Mouse (Mus musculus) CH12.LX (cell line): Measurements from ENCODE around the gene Hist2h2bb. TPM values are rescaled to one million over a fixed set of nuclear protein-coding genes. Genes with fewer than 3 reads are reported as not detected.

Experiments
- DNase-seq: peaks from one replicate; pipeline ENCODE4 v3.0.0-alpha.2; 2013; ENCODE audit errors: extremely low read depth
- H3K27ac ChIP-seq: 2 replicates; pipeline ENCODE4 v1.5.1; 2012; ENCODE audit warnings: low read depth, mild to moderate bottlenecking, control low read depth, moderate library complexity; ENCODE audit not compliant: insufficient read depth
- H3K27me3 ChIP-seq: replicated peaks from 2 replicates; pipeline ENCODE3; 2012; ENCODE audit warnings: inconsistent platforms
- H3K36me3 ChIP-seq, 2 experiments: replicated peaks in 1 of 2; 2 replicates each; pipeline versions ENCODE3 to v1.6.1; 2012; ENCODE audit warnings: inconsistent platforms in 1 of 2, low read length in 1 of 2, mild to moderate bottlenecking in 1 of 2, mixed read lengths in 1 of 2, moderate library complexity in 1 of 2; ENCODE audit not compliant: control insufficient read depth in 1 of 2, insufficient read depth in 1 of 2
- H3K4me1 ChIP-seq, 2 experiments: 2 replicates each; pipeline ENCODE4 v1.6.1; 2012; ENCODE audit warnings: inconsistent platforms in 1 of 2, moderate library complexity in 1 of 2; ENCODE audit not compliant: insufficient read depth in 2 of 2, control insufficient read depth in 1 of 2
- H3K4me2 ChIP-seq: 2 replicates; pipeline ENCODE4 v1.6.1; 2012; ENCODE audit warnings: low read depth, mild to moderate bottlenecking, control low read depth; ENCODE audit not compliant: poor library complexity, insufficient read depth, severe bottlenecking
- H3K4me3 ChIP-seq, 3 experiments: fragments of 150-350 bp in 1 of 3; sonication (generic) in 1 of 3; replicated peaks in 1 of 3; 2 replicates each; pipeline versions ENCODE3 to v1.5.1; 2011 to 2012; ENCODE audit warnings: low read depth in 2 of 3, low read length in 2 of 3, mild to moderate bottlenecking in 2 of 3, moderate library complexity in 2 of 3, control low read depth in 1 of 3, improper control_type of control experiment in 1 of 3, inconsistent platforms in 1 of 3, mixed read lengths in 1 of 3; ENCODE audit not compliant: poor library complexity in 1 of 3
- H3K79me2 ChIP-seq: replicated peaks from 2 replicates; pipeline ENCODE4 v1.6.1; 2012; ENCODE audit warnings: mild to moderate bottlenecking, moderate library complexity; ENCODE audit not compliant: control insufficient read depth, poor library complexity, insufficient read depth, severe bottlenecking; ENCODE audit errors: extremely low read depth
- H3K9ac ChIP-seq: 2 replicates; pipeline ENCODE4 v1.6.1; 2012; ENCODE audit warnings: low read depth, mild to moderate bottlenecking, control low read depth, moderate library complexity; ENCODE audit not compliant: insufficient read depth
- H3K9me3 ChIP-seq: replicated peaks from 2 replicates; pipeline ENCODE3; 2012; ENCODE audit warnings: low read length, inconsistent platforms, mixed read lengths
- BHLHE40 ChIP-seq: IDR thresholded peaks from 2 replicates; pipeline ENCODE4 v1.6.1; 2011; ENCODE audit warnings: mild to moderate bottlenecking, low read depth, low read length, improper control_type of control experiment
- CHD1 ChIP-seq: IDR thresholded peaks from 2 replicates; pipeline ENCODE4 v1.6.1; 2012; ENCODE audit warnings: low read depth, low read length, improper control_type of control experiment, inconsistent platforms
- CHD2 ChIP-seq: IDR thresholded peaks from 2 replicates; pipeline ENCODE4 v1.6.1; 2011; ENCODE audit warnings: low read length, improper control_type of control experiment
- CTCF ChIP-seq, 2 experiments: IDR thresholded peaks in 1 of 2; conservative IDR thresholded peaks in 1 of 2; 2 replicates each; pipeline ENCODE4 v1.5.1; 2011 to 2012; ENCODE audit warnings: low read depth in 2 of 2, low read length in 2 of 2, improper control_type of control experiment in 1 of 2, inconsistent platforms in 1 of 2, mild to moderate bottlenecking in 1 of 2, moderate library complexity in 1 of 2
- E2F4 ChIP-seq: IDR thresholded peaks from 2 replicates; pipeline ENCODE4 v1.6.1; 2011; ENCODE audit warnings: low read depth, low read length, improper control_type of control experiment; ENCODE audit not compliant: insufficient replicate concordance
- ELF1 ChIP-seq: IDR thresholded peaks from 2 replicates; pipeline ENCODE4 v1.6.1; 2014; ENCODE audit warnings: low read depth, mild to moderate bottlenecking, inconsistent platforms, low read length, improper control_type of control experiment
- EP300 ChIP-seq: IDR thresholded peaks from 2 replicates; pipeline ENCODE4 v1.6.1; 2011; ENCODE audit warnings: low read length, improper control_type of control experiment
- ETS1 ChIP-seq: conservative IDR thresholded peaks from 2 replicates; pipeline ENCODE4 v1.6.1; 2012; ENCODE audit warnings: low read depth, mild to moderate bottlenecking, inconsistent platforms, low read length, improper control_type of control experiment, moderate library complexity
- GABPA ChIP-seq: IDR thresholded peaks from 2 replicates; pipeline ENCODE4 v1.6.1; 2012; ENCODE audit warnings: low read depth, low read length, improper control_type of control experiment, inconsistent platforms; ENCODE audit not compliant: insufficient replicate concordance
- HCFC1 ChIP-seq: IDR thresholded peaks from 2 replicates; pipeline ENCODE4 v1.6.1; 2012; ENCODE audit warnings: low read depth, mild to moderate bottlenecking, inconsistent platforms, low read length, improper control_type of control experiment
- IRF4 ChIP-seq: IDR thresholded peaks from 2 replicates; pipeline ENCODE4 v1.6.1; 2014; ENCODE audit warnings: low read depth, mild to moderate bottlenecking, inconsistent platforms, low read length, improper control_type of control experiment
- JUN ChIP-seq: IDR thresholded peaks from 2 replicates; pipeline ENCODE4 v1.6.1; 2011; ENCODE audit warnings: low read depth, mild to moderate bottlenecking, low read length, improper control_type of control experiment, moderate library complexity; ENCODE audit not compliant: insufficient read depth
- JUND ChIP-seq: conservative IDR thresholded peaks from 2 replicates; pipeline ENCODE4 v1.6.1; 2011; ENCODE audit warnings: low read depth, low read length, improper control_type of control experiment
- KAT2A ChIP-seq: IDR thresholded peaks from 2 replicates; pipeline ENCODE4 v1.6.1; 2012; ENCODE audit warnings: low read length, improper control_type of control experiment, inconsistent platforms; ENCODE audit not compliant: insufficient replicate concordance
- MAFK ChIP-seq: IDR thresholded peaks from 2 replicates; pipeline ENCODE4 v1.6.1; 2011; ENCODE audit warnings: low read length, improper control_type of control experiment; ENCODE audit not compliant: insufficient replicate concordance
- MAX ChIP-seq: IDR thresholded peaks from 2 replicates; pipeline ENCODE4 v1.6.1; 2011; ENCODE audit warnings: low read length, improper control_type of control experiment
- MAZ ChIP-seq: IDR thresholded peaks from 2 replicates; pipeline ENCODE4 v1.6.1; 2012; ENCODE audit warnings: low read depth, mild to moderate bottlenecking, inconsistent platforms, low read length, improper control_type of control experiment, moderate library complexity
- MEF2A ChIP-seq: IDR thresholded peaks from 2 replicates; pipeline ENCODE4 v1.6.1; 2014; ENCODE audit warnings: low read depth, mild to moderate bottlenecking, inconsistent platforms, low read length, improper control_type of control experiment, borderline replicate concordance
- MXI1 ChIP-seq: IDR thresholded peaks from 2 replicates; pipeline ENCODE4 v1.6.1; 2011; ENCODE audit warnings: mild to moderate bottlenecking, low read depth, low read length, improper control_type of control experiment
- MYC ChIP-seq: IDR thresholded peaks from 2 replicates; pipeline ENCODE4 v1.6.1; 2011; ENCODE audit warnings: low read depth, mild to moderate bottlenecking, improper control_type of control experiment, low read length
- NELFE ChIP-seq: IDR thresholded peaks from 2 replicates; pipeline ENCODE4 v1.6.1; 2011; ENCODE audit warnings: low read depth, low read length, improper control_type of control experiment
- NRF1 ChIP-seq: IDR thresholded peaks from 2 replicates; pipeline ENCODE4 v1.6.1; 2014; ENCODE audit warnings: low read depth, mild to moderate bottlenecking, inconsistent platforms, low read length, improper control_type of control experiment, moderate library complexity
- PAX5 ChIP-seq: IDR thresholded peaks from 2 replicates; pipeline ENCODE4 v1.6.1; 2012; ENCODE audit warnings: low read length, inconsistent platforms, mixed read lengths
- POLR2A ChIP-seq: IDR thresholded peaks from 2 replicates; pipeline ENCODE4 v1.6.1; 2011; ENCODE audit warnings: low read depth, mild to moderate bottlenecking, improper control_type of control experiment, low read length
- POLR2AphosphoS2 ChIP-seq: IDR thresholded peaks from 2 replicates; pipeline ENCODE4 v1.6.1; 2011; ENCODE audit warnings: low read depth, low read length, improper control_type of control experiment
- RAD21 ChIP-seq: IDR thresholded peaks from 2 replicates; pipeline ENCODE4 v1.6.1; 2011; ENCODE audit warnings: low read depth, mild to moderate bottlenecking, low read length, improper control_type of control experiment, moderate library complexity
- RCOR1 ChIP-seq: conservative IDR thresholded peaks from 2 replicates; pipeline ENCODE4 v1.6.1; 2012; ENCODE audit warnings: low read depth, mild to moderate bottlenecking, inconsistent platforms, low read length, improper control_type of control experiment
- SIN3A ChIP-seq: IDR thresholded peaks from 2 replicates; pipeline ENCODE4 v1.6.1; 2012; ENCODE audit warnings: low read length, improper control_type of control experiment, inconsistent platforms
- SMC3 ChIP-seq: IDR thresholded peaks from 2 replicates; pipeline ENCODE4 v1.6.1; 2011; ENCODE audit warnings: low read depth, low read length, improper control_type of control experiment
- TBP ChIP-seq: conservative IDR thresholded peaks from 2 replicates; pipeline ENCODE4 v1.6.1; 2011; ENCODE audit warnings: low read depth, low read length, improper control_type of control experiment
- TCF12 ChIP-seq: IDR thresholded peaks from 2 replicates; pipeline ENCODE4 v1.6.1; 2014; ENCODE audit warnings: low read depth, mild to moderate bottlenecking, inconsistent platforms, low read length, improper control_type of control experiment
- UBTF ChIP-seq: IDR thresholded peaks from 2 replicates; pipeline ENCODE4 v1.6.1; 2012; ENCODE audit warnings: low read depth, mild to moderate bottlenecking, inconsistent platforms, low read length, improper control_type of control experiment, moderate library complexity
- USF1 ChIP-seq: IDR thresholded peaks from 2 replicates; pipeline ENCODE4 v1.6.1; 2014; ENCODE audit warnings: low read depth, mild to moderate bottlenecking, inconsistent platforms, low read length, improper control_type of control experiment
- USF2 ChIP-seq: conservative IDR thresholded peaks from 2 replicates; pipeline ENCODE4 v1.6.1; 2011; ENCODE audit warnings: low read depth, low read length, improper control_type of control experiment
- ZC3H11A ChIP-seq: IDR thresholded peaks from 2 replicates; pipeline ENCODE4 v1.6.1; 2012; ENCODE audit warnings: low read depth, mild to moderate bottlenecking, inconsistent platforms, low read length, improper control_type of control experiment
- ZKSCAN1 ChIP-seq: IDR thresholded peaks from 2 replicates; pipeline ENCODE4 v1.6.1; 2012; ENCODE audit warnings: low read depth, inconsistent platforms, low read length, improper control_type of control experiment, borderline replicate concordance
- ZMIZ1 ChIP-seq: IDR thresholded peaks from 2 replicates; pipeline ENCODE4 v1.6.1; 2012; ENCODE audit warnings: low read depth, mild to moderate bottlenecking, inconsistent platforms, low read length, improper control_type of control experiment
- ZNF384 ChIP-seq: IDR thresholded peaks from 2 replicates; pipeline ENCODE4 v1.6.1; 2012; ENCODE audit warnings: low read depth, low read length, improper control_type of control experiment, inconsistent platforms
- dilution Hi-C: fragments of 300-500 bp; cut with MboI; formaldehyde crosslinking; loops from 2 replicates; pipeline ENCODE4 v1.14.3; 2020; ENCODE audit warnings: low sequenced_read_pairs; ENCODE audit not compliant: extremely low pct_unique_long_range_greater_than_20kb, extremely low pct_ligation_motif_present
- in situ Hi-C: fragments of 300-500 bp; cut with MboI; formaldehyde crosslinking; loops from 3 replicates; pipeline ENCODE4 v1.14.3; 2019; ENCODE audit warnings: low sequenced_read_pairs, low pct_ligation_motif_present, low pct_unique_long_range_greater_than_20kb, mixed read lengths
- polyA plus RNA-seq: library from polyadenylated mRNA; unstranded; fragments of >175 nt; gene quantifications from 2 replicates; pipeline ENCODE4 v1.2.1, GENCODE M21; 2012; ENCODE audit warnings: low read depth; ENCODE audit not compliant: insufficient read length
- total RNA-seq, 2 experiments: library from RNA; depleted of rRNA; stranded (reverse); fragments of 300-350 nt in 1 of 2; fragments of >200 nt in 1 of 2; gene quantifications; 2 replicates each; pipeline ENCODE4 v1.2.3; 2012 to 2014

Gene Hist2h2bb
- total and polyA plus RNA-seq, 3 experiments: 4.1 to 2,265 (median 51.9) TPM

GRCm38 (mm10) chr3:96262979-96263550, 6.5 kb upstream of the Hist2h2bb start, which contains the start of gene Hist2h4:
Hist2h4 (minus strand) TSS chr3:96263311.
- in situ Hi-C loops: no loop called here
- 0 out of 2 replicates have a peak, but pooled peaks cover 10% of the 10 kb centered on the region for H3K79me2 ChIP-seq
- peak within 1 kb of the TSS; percentile 62 to 67 (median 63) for H3K4me3 ChIP-seq
- peaks cover 0 to 46% of the 10 kb centered on the region in 2 experiments; a peak in 3 of 4 replicates for H3K4me1 ChIP-seq
- H3K27ac ChIP-seq: peak within 1 kb of the TSS; percentile 98
- H3K9me3 ChIP-seq: no peaks in the 10 kb centered on the region
- DNase-seq: peak; percentile 98
- dilution Hi-C loops: no loop called here
- peak within 1 kb of the TSS; percentile 96 for H3K4me2 ChIP-seq
- H3K36me3 ChIP-seq: no peaks in the 10 kb centered on the region
- H3K9ac ChIP-seq: peak within 1 kb of the TSS; percentile 85
- no peaks in the 10 kb centered on the region for H3K27me3 ChIP-seq
- TF ChIP-seq POLR2A (peak; percentile 97), CTCF (conservative IDR thresholded peaks at IDR 0.05 in 1 of 2, IDR thresholded peaks at IDR 0.05 in 1 of 2; ENCODE audit: low read depth in 2 of 2, low read length in 2 of 2) (peak in 1 of 2 experiments; percentile 66; a peak in 2 of 4 replicates), MEF2A (peak; percentile 56), ZKSCAN1 (no peak), CHD1 (peak; percentile 83), TBP (peak; percentile 99), MAZ (no peak; the same call in none of the 2 replicates), UBTF (peak; percentile 98), NRF1 (peak; percentile 28; the same call in 1 of the 2 replicates), MXI1 (peak; percentile 64; the same call in 1 of the 2 replicates), IRF4 (peak; percentile 49), USF1 (no peak), MAFK (no peak), KAT2A (peak; percentile 81), JUN (peak; percentile 74), ELF1 (peak; percentile 71), ZC3H11A (no peak), HCFC1 (peak; percentile 87), GABPA (no peak), PAX5 (no peak), TCF12 (peak; percentile 89), ZNF384 (peak; percentile 84), POLR2AphosphoS2 (peak; percentile 96), ETS1 (peak; percentile 72), SIN3A (peak; percentile 89), NELFE (peak; percentile 100), MAX (no peak), ZMIZ1 (peak; percentile 100), MYC (peak; percentile 72), EP300 (no peak), RCOR1 (peak; percentile 93), USF2 (no peak; the same call in 1 of the 2 replicates), JUND (peak; percentile 93), SMC3 (peak; percentile 15; the same call in 1 of the 2 replicates), CHD2 (no peak), BHLHE40 (no peak), E2F4 (peak; percentile 100), RAD21 (no peak)
